Comparison of ENCODE assay signal across 24 mouse cellular contexts in the genomic region with DNA sequence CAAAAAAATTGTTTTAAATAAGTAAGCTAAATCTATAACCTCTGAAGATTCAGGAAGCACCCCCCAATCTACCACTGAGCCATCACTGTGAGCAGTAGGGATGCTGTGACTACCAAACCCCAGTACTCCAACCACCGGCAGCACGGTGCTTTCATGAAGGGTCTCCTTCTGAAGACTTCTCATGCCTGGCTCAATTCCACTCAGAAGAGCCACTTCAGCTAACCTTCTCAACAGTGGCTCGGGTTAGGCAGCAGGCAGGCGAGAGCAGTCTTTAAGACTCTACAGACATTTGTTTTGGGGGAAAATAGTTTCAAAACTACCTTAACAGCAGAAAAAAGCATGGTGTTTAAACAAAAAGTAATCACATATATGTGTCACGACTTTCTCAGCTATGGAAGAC. TPM values are rescaled to one million over a fixed set of nuclear protein-coding genes. Genes with fewer than 3 reads are reported as not detected.
A peak's percentile ranks its signal among the peaks of the same experiment; 100 is the strongest.
DNase-seq lines count a peak whose midpoint lies in the region; ATAC-seq and TF ChIP-seq lines count a peak whose summit lies in the region.
"Had no signal": no experiment of that assay in that cellular context is flagged by ENCODE, and none has a peak within 500 bp of the region (broad histone marks: within the 10 kb centered on the region; RNA-seq: fewer than 3 reads in every experiment).

No protein-coding gene starts in this region.

- TF ChIP-seq POLR2A in heart, adult 2 months (IDR thresholded peaks at IDR 0.05; ENCODE audit: insufficient read depth, low read depth, low read length): no peak

- no peaks in the 10 kb centered on the region for H3K9me3 ChIP-seq in heart, embryonic 10.5 days
- no peaks in the 10 kb centered on the region for H3K9me3 ChIP-seq in lung, postnatal 0 days (ENCODE audit: low read length)
- H3K9me3 ChIP-seq in midbrain, embryonic 11.5 days (ENCODE audit: control insufficient read depth, low read length): no peaks in the 10 kb centered on the region
- H3K9me3 ChIP-seq: embryonic facial prominence, embryonic 13.5 days; embryonic facial prominence, embryonic 15.5 days; forebrain, embryonic 10.5 days; forebrain, embryonic 12.5 days had no signal

- no peak overlapping the region for H3K4me3 ChIP-seq in heart, embryonic 10.5 days
- H3K4me3 ChIP-seq in heart, adult 2 months: no peak overlapping the region
- no peak overlapping the region for H3K4me3 ChIP-seq in lung, postnatal 0 days (ENCODE audit: low read depth, low read length)
- H3K4me3 ChIP-seq in midbrain, embryonic 11.5 days (ENCODE audit: low read depth, low read length): no peak overlapping the region
- H3K4me3 ChIP-seq: embryonic facial prominence, embryonic 13.5 days; embryonic facial prominence, embryonic 15.5 days; erythroblast, embryonic 14.5 days; forebrain, embryonic 10.5 days; forebrain, embryonic 12.5 days had no signal

- no peaks in the 10 kb centered on the region for H3K79me2 ChIP-seq in heart, adult 2 months (replicated peaks; ENCODE audit: control insufficient read depth, insufficient read depth, low read length)

- peaks cover 99% of the 10 kb centered on the region for H3K36me3 ChIP-seq in heart, embryonic 10.5 days
- peaks cover 5% of the 10 kb centered on the region for H3K36me3 ChIP-seq in heart, adult 2 months (ENCODE audit: control insufficient read depth, insufficient read depth, low read length)
- H3K36me3 ChIP-seq in lung, postnatal 0 days (ENCODE audit: insufficient read depth, low read length): peaks cover 46% of the 10 kb centered on the region
- H3K36me3 ChIP-seq in midbrain, embryonic 11.5 days (ENCODE audit: control insufficient read depth, insufficient read depth, low read length): peaks cover 22% of the 10 kb centered on the region

- H3K27me3 ChIP-seq in heart, embryonic 10.5 days (ENCODE audit: insufficient read depth, poor library complexity, severe bottlenecking): no peaks in the 10 kb centered on the region
- no peaks in the 10 kb centered on the region for H3K27me3 ChIP-seq in heart, adult 2 months (ENCODE audit: control insufficient read depth, insufficient read depth, low read length)
- H3K27me3 ChIP-seq in lung, postnatal 0 days (replicated peaks; ENCODE audit: insufficient read depth, low read length): no peaks in the 10 kb centered on the region
- H3K27me3 ChIP-seq in midbrain, embryonic 11.5 days (ENCODE audit: control insufficient read depth, insufficient read depth, low read length): no peaks in the 10 kb centered on the region
- H3K27me3 ChIP-seq: embryonic facial prominence, embryonic 13.5 days; embryonic facial prominence, embryonic 15.5 days; forebrain, embryonic 12.5 days had no signal

- no peaks in the 10 kb centered on the region for H3K4me1 ChIP-seq in heart, embryonic 10.5 days
- no peaks in the 10 kb centered on the region for H3K4me1 ChIP-seq in heart, adult 2 months (ENCODE audit: control insufficient read depth, insufficient read depth, low read length)
- no peaks in the 10 kb centered on the region for H3K4me1 ChIP-seq in lung, postnatal 0 days (ENCODE audit: insufficient read depth, low read depth, low read length)
- no peaks in the 10 kb centered on the region for H3K4me1 ChIP-seq in midbrain, embryonic 11.5 days (ENCODE audit: control insufficient read depth, insufficient read depth, low read length)
- H3K4me1 ChIP-seq: embryonic facial prominence, embryonic 13.5 days; embryonic facial prominence, embryonic 15.5 days; forebrain, embryonic 10.5 days; forebrain, embryonic 12.5 days had no signal

- TF ChIP-seq EP300 in heart, adult 2 months (IDR thresholded peaks at IDR 0.05; ENCODE audit: insufficient read depth, low read depth, low read length): no peak
- no peak for TF ChIP-seq EP300 in lung, postnatal 0 days (IDR thresholded peaks at IDR 0.05)

- H3K27ac ChIP-seq in heart, embryonic 10.5 days: no peak overlapping the region
- no peak overlapping the region for H3K27ac ChIP-seq in heart, adult 2 months
- H3K27ac ChIP-seq in lung, postnatal 0 days (ENCODE audit: low read length): no peak overlapping the region
- no peak overlapping the region for H3K27ac ChIP-seq in midbrain, embryonic 11.5 days (ENCODE audit: low read depth, low read length)
- H3K27ac ChIP-seq: embryonic facial prominence, embryonic 13.5 days; embryonic facial prominence, embryonic 15.5 days; forebrain, embryonic 10.5 days; forebrain, embryonic 12.5 days had no signal

- no peak overlapping the region for H3K9ac ChIP-seq in heart, adult 2 months (ENCODE audit: low read depth, low read length)
- H3K9ac ChIP-seq in lung, postnatal 0 days (replicated peaks; ENCODE audit: low read depth): no peak overlapping the region
- H3K9ac ChIP-seq in midbrain, embryonic 11.5 days (ENCODE audit: low read length): no peak overlapping the region
- H3K9ac ChIP-seq: embryonic facial prominence, embryonic 13.5 days; embryonic facial prominence, embryonic 15.5 days; forebrain, embryonic 12.5 days had no signal

- 90% methylated on average over 5 of the region's 5 CpGs for WGBS in heart, embryonic 10.5 days
- WGBS in heart, adult 2 months: 78% methylated on average over 5 of the region's 5 CpGs
- WGBS in lung, postnatal 0 days: 61% methylated on average over 5 of the region's 5 CpGs
- 92% methylated on average over 5 of the region's 5 CpGs for WGBS in midbrain, embryonic 11.5 days

- H3K4me2 ChIP-seq in lung, postnatal 0 days (replicated peaks; ENCODE audit: low read depth, low read length): no peak overlapping the region
- no peak overlapping the region for H3K4me2 ChIP-seq in midbrain, embryonic 11.5 days
- H3K4me2 ChIP-seq: embryonic facial prominence, embryonic 13.5 days; embryonic facial prominence, embryonic 15.5 days; forebrain, embryonic 12.5 days had no signal

- intact Hi-C loops in heart, adult 2 months (cut with DNase I): no loop called here

- TF ChIP-seq CTCF in heart, adult 2 months (IDR thresholded peaks at IDR 0.05): no peak
- TF ChIP-seq CTCF in lung, postnatal 0 days (IDR thresholded peaks at IDR 0.05): no peak

- ATAC-seq in lung, postnatal 0 days: peak; percentile 71
- no peak for ATAC-seq in midbrain, embryonic 11.5 days (ENCODE audit: low FRiP score)
- ATAC-seq: forebrain, embryonic 14.5 days had no signal

- peak; percentile 47 for DNase-seq in heart, embryonic 10.5 days (ENCODE audit: low spot score)
- DNase-seq in heart, adult 2 months: no peak
- peak; percentile 48 for DNase-seq in lung, postnatal 0 days (ENCODE audit: low spot score)
- DNase-seq in lung, postnatal 14 days: no peak
- DNase-seq in lung, postnatal 25 days (ENCODE audit: low spot score): peak; percentile 48
- DNase-seq in lung, postnatal 4 days: peak; percentile 24 to 37
- DNase-seq in kidney, postnatal 4 days: no peak
- DNase-seq in midbrain, embryonic 11.5 days (ENCODE audit: low spot score, missing footprints): no peak
- DNase-seq: adrenal gland, adult 2 months; adrenal gland, postnatal 10 days; adrenal gland, postnatal 25 days; cerebellum, adult 11 months; cerebellum, adult 18-20 months; cerebellum, adult 8-10 months; cerebellum, adult 9-11 months; cerebellum, postnatal 14 days; cerebellum, postnatal 36 days; embryo, embryonic 11 days had no signal

RNA-seq across cellular contexts. Expression of a gene that starts 13.0 kb away (rescaled TPM):
- 114 TPM in 2 replicates for polyA plus RNA-seq in heart, embryonic 10.5 days (2016; fragmentation: Nextera tagmentation; extraction: Ambion mirVana)
- total RNA-seq in heart, adult 2 months (2021): 10 to 100 TPM; 41.7 to 44.9 TPM
- 10.0 and 17.2 TPM in 2 replicates for polyA plus RNA-seq in heart, adult 2 months (2012; rRNA removed)
- polyA plus RNA-seq in lung, postnatal 0 days (2015; fragmentation: Nextera tagmentation; extraction: Ambion mirVana): 95.5 and 96.2 TPM in 2 replicates
- polyA plus RNA-seq in midbrain, embryonic 11.5 days (2014; fragmentation: Nextera tagmentation; extraction: Ambion mirVana): 114 and 125 TPM in 2 replicates

RNA-seq across cellular contexts. Expression of a gene that starts 55.7 kb away (rescaled TPM):
- polyA plus RNA-seq in heart, embryonic 10.5 days (2016; fragmentation: Nextera tagmentation; extraction: Ambion mirVana): 36.2 and 41.9 TPM in 2 replicates
- 1 to 10 TPM; 8.4 to 9.0 TPM for total RNA-seq in heart, adult 2 months (2021)
- 8.3 and 11.5 TPM in 2 replicates for polyA plus RNA-seq in heart, adult 2 months (2012; rRNA removed)
- 29.5 and 33.9 TPM in 2 replicates for polyA plus RNA-seq in lung, postnatal 0 days (2015; fragmentation: Nextera tagmentation; extraction: Ambion mirVana)
- 49.1 and 54.0 TPM in 2 replicates for polyA plus RNA-seq in midbrain, embryonic 11.5 days (2014; fragmentation: Nextera tagmentation; extraction: Ambion mirVana)

RNA-seq across cellular contexts. Expression of a gene that starts 55.8 kb away (rescaled TPM):
- polyA plus RNA-seq in heart, embryonic 10.5 days (2016; fragmentation: Nextera tagmentation; extraction: Ambion mirVana): 0.74 and 0.87 TPM in 2 replicates
- total RNA-seq in heart, adult 2 months (2021): 1 to 10 TPM; 1.6 to 2.3 TPM
- 0.12 and 0.41 TPM in 2 replicates for polyA plus RNA-seq in heart, adult 2 months (2012; rRNA removed)
- 1.5 and 1.8 TPM in 2 replicates for polyA plus RNA-seq in lung, postnatal 0 days (2015; fragmentation: Nextera tagmentation; extraction: Ambion mirVana)
- polyA plus RNA-seq in midbrain, embryonic 11.5 days (2014; fragmentation: Nextera tagmentation; extraction: Ambion mirVana): 0.94 and 0.98 TPM in 2 replicates

Comparison
In these comparisons a context has a peak if more than half of its experiments do, and no peak if none do; other contexts are left out.
1. DNase-seq: peak in heart, embryonic 10.5 days (single experiment), lung, postnatal 0 days (single experiment), lung, postnatal 25 days (single experiment) and lung, postnatal 4 days (2 of 2); none in heart, adult 2 months (0 of 2), lung, postnatal 14 days (single experiment), kidney, postnatal 4 days (0 of 2) and midbrain, embryonic 11.5 days (single experiment).